Mouse (Mus musculus) kidney, adult 2 months (tissue): ENCODE data around the gene Klhl23. TPM values are rescaled to one million over a fixed set of nuclear protein-coding genes. Genes with fewer than 3 reads are reported as not detected.

Experiments
- DNase-seq: peaks from one replicate; pipeline ENCODE4 v3.0.0; 2021
- H3K27ac ChIP-seq: fragments of 200-500 bp; 2 replicates; pipeline ENCODE4 v1.5.1; 2012; ENCODE audit warnings: low read depth, low read length, control low read depth, inconsistent platforms; ENCODE audit not compliant: insufficient read depth
- H3K27me3 ChIP-seq: fragments of 200-500 bp; replicated peaks from 2 replicates; pipeline ENCODE4 v1.6.1; 2012; ENCODE audit warnings: mild to moderate bottlenecking, moderate library complexity, low read length, inconsistent platforms; ENCODE audit not compliant: control insufficient read depth, insufficient read depth
- H3K36me3 ChIP-seq: fragments of 200-500 bp; 2 replicates; pipeline ENCODE4 v1.6.1; 2012; ENCODE audit warnings: mild to moderate bottlenecking, moderate library complexity, low read length, inconsistent platforms; ENCODE audit not compliant: control insufficient read depth, insufficient read depth
- H3K4me1 ChIP-seq: fragments of 200-500 bp; 2 replicates; pipeline ENCODE4 v1.6.1; 2011; ENCODE audit warnings: low read length; ENCODE audit not compliant: control insufficient read depth, insufficient read depth
- H3K4me3 ChIP-seq: fragments of 200-500 bp; 2 replicates; pipeline ENCODE4 v1.5.1; 2011; ENCODE audit warnings: mild to moderate bottlenecking, low read depth, low read length, control low read depth; ENCODE audit not compliant: insufficient read depth
- CTCF ChIP-seq: fragments of 200-500 bp; conservative IDR thresholded peaks from 2 replicates; pipeline ENCODE4 v1.5.1; 2011; ENCODE audit warnings: low read depth, mild to moderate bottlenecking, control low read depth, low read length, moderate library complexity, mixed read lengths; ENCODE audit not compliant: insufficient read depth, insufficient read length
- POLR2A ChIP-seq: fragments of 200-500 bp; IDR thresholded peaks from one replicate; pipeline ENCODE4 v1.6.1; 2011; ENCODE audit warnings: low read depth, low read length, control low read depth
- WGBS: fragments of 180-500 bp; shearing (Covaris S2); methylation state at CpG from one replicate; pipeline ENCODE4 v1.1.7; 2018; 5-methylcytosine and 5-hydroxymethylcytosine counted together
- polyA plus RNA-seq: library from polyadenylated mRNA; depleted of rRNA; stranded (reverse); fragments of >200 nt; gene quantifications from 2 replicates; pipeline ENCODE4 v1.2.3, GENCODE M21; 2012; rRNA removed

The Klhl23 gene
- polyA plus RNA-seq, 1 experiment: 1.1 TPM

DNA sequence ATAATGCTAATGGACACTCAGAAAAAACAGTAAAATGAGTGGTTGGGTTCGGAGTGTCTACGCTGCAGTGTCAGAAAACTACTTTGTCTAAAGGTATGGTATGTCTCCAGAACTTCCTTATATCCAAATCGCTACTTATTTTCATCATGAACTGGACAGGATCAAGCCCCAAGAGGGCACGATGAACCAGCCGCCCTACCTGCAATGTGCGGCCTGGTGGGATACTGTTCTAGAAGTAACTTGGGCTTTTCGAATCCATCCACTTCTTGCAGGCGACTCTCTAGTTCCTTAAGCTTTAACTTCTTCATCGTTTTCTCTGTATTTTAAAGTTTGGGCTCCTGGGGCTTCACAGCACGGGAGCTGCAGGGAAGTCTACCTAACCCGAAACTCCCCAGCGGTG is 63.3 kb downstream of the Klhl23 start:
- Histone ChIP-seq H3K4me3 (peak overlapping the region; percentile 86), H3K36me3 (no peaks in the 10 kb centered on the region), H3K4me1 (0 out of 2 replicates have a peak, but pooled peaks cover 2% of the 10 kb centered on the region), H3K27ac (no peak overlapping the region), H3K27me3 (no peaks in the 10 kb centered on the region)
- no peak for TF ChIP-seq CTCF
- TF ChIP-seq POLR2A: no peak
- 6% methylated on average over 12 of the region's 12 CpGs for WGBS
- no peak for DNase-seq

DNA sequence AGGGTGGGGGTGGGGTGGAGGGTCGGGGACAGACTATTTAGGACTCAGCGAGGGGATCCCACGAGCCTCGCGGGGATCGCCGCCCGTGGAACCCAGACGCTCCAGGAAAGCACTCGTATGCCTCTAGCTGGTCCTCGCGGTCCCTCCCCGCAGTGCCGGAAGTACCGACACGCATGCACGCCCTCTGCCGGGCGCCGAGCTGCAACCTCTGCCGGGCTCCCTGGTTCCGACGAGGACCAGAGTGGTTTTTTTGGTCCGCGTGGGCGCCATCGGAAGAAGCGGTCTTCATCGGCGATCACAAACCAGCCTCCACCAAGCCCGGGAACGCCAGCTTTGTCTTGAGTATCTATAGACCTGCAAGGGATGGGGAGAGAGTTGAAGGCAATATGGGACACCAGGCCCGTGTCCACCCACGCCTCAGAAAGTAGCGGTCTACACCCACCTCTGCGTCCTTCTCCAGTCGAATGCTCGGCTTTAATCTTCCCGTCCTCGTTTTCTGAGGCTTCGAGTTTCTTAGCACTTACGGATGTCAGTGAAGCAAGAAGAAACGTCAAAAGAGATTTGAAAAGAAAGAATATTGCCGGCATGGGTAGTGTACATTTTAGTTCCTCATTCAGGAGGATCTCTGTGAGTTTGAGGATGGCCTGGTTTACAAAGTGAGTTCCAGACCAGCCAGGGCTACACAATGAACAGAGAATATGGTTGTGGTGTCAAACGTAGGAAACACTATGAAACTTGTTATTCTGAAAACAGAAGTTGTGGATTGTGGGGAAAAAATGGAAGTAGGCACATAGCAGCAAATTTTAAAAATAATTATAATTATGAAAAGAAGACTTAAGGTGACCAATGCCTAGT is 63.9 kb downstream of the Klhl23 start, which contains the start of gene Mettl5:
Mettl5 (minus strand) TSS at position 165 of the 855 bp plus-strand sequence.
- peak within 1 kb of the TSS; percentile 27; the same call in 1 of the 2 replicates for H3K27ac ChIP-seq
- H3K4me3 ChIP-seq: peak within 1 kb of the TSS; percentile 86
- no peaks in the 10 kb centered on the region for H3K36me3 ChIP-seq
- TF ChIP-seq CTCF (peak; percentile 49), POLR2A (peak; percentile 84)
- peak; percentile 93 for DNase-seq
- WGBS: 1% methylated on average over 45 of the region's 45 CpGs
- no peaks in the 10 kb centered on the region for H3K27me3 ChIP-seq
- H3K4me1 ChIP-seq: 0 out of 2 replicates have a peak, but pooled peaks cover 2% of the 10 kb centered on the region

Other genes starting within 250 kb of the Klhl23 start
- 283 and 389 TPM in 2 replicates for gene Lrp2, start 235.9 kb upstream of the Klhl23 start, polyA plus RNA-seq
- gene Bbs5, start 174.8 kb upstream of the Klhl23 start, polyA plus RNA-seq: 1.3 and 1.7 TPM in 2 replicates
- 0.08 and 1.8 TPM in 2 replicates for gene Klhl41, start 151.8 kb upstream of the Klhl23 start, polyA plus RNA-seq
- gene Fastkd1, start 108.4 kb upstream of the Klhl23 start, polyA plus RNA-seq: 9.3 and 11.2 TPM in 2 replicates
- 2.9 and 3.6 TPM in 2 replicates for gene Ppig, start 99.4 kb upstream of the Klhl23 start, polyA plus RNA-seq
- 0.20 and 0.37 TPM in 2 replicates for gene Ccdc173, start 32.4 kb upstream of the Klhl23 start, polyA plus RNA-seq
- gene Phospho2, start 32.3 kb upstream of the Klhl23 start, polyA plus RNA-seq: 24.3 and 50.8 TPM in 2 replicates
- gene Ssb, start 39.6 kb downstream of the Klhl23 start, polyA plus RNA-seq: 2.7 and 5.9 TPM in 2 replicates
- 7.0 and 8.8 TPM in 2 replicates for gene Mettl5, start 63.7 kb downstream of the Klhl23 start, polyA plus RNA-seq
- 17.8 and 18.4 TPM in 2 replicates for gene Ubr3, start 75.3 kb downstream of the Klhl23 start, polyA plus RNA-seq
- gene Myo3b, start 217.2 kb downstream of the Klhl23 start, polyA plus RNA-seq: 1.6 and 1.7 TPM in 2 replicates